Mouse (Mus musculus): ENCODE measurements around the gene Tent4b.

Gene Tent4b

DNA sequence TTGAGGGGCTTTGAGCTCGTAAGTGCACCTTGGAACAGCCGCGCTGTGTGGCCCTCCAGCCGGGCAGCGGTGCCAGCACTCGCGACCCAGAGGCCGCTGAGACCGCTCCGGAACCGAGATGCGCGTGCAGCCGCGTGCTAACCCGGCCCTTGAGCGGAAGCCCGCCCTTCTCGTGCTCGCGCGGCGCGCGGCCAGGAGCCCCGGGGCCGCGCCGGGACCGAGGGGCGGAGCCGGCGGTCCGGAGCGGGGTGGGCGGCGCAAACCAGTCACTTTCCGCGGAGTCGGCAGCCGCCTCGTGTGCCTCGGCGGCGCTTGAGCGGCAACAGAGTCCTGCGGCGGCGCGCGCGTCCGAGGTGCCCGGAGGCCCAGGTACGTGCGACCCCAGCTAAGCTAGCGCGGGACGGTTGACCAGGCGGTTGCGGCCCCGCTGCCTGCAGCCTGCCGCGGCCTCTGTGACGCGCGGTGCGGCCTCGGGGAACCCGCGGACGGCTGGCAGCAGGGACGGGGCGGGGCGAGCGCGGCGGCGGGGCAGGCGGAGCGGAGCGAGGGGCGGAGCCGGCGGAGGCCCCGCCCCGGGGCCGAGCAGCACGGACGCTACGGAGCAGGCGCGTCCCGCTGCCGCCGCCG, at the start of gene Tent4b:
Gene Tent4b (plus strand): TSS at position 269 of the 627 bp plus-strand sequence.
- DNase-seq (ENCODE audit: low spot score), result peak; percentile 93

DNA sequence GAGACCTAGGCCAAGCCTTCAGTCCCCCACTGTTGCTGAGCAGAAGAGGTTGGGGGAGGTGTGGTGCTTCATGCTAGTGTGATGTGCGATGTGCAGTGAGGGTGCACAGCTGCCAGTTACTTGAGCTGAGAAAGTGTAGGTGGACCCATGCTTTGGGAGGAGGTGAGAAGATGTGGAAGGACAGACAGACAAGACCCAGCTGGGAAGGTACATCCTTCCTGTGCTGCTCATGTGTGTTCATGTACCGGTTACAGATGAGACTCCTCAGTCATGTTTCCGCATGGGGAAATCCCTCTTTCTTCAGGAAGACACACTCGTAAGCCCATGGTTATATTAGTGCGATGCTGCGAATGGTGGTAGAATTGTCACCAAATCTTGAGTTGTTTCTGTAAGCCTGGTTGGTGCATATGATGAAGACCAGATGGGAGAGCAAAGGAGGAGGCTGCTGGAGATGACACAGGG, 48.1 kb upstream of the Tent4b start:
- no peak for DNase-seq (ENCODE audit: low spot score)

DNA sequence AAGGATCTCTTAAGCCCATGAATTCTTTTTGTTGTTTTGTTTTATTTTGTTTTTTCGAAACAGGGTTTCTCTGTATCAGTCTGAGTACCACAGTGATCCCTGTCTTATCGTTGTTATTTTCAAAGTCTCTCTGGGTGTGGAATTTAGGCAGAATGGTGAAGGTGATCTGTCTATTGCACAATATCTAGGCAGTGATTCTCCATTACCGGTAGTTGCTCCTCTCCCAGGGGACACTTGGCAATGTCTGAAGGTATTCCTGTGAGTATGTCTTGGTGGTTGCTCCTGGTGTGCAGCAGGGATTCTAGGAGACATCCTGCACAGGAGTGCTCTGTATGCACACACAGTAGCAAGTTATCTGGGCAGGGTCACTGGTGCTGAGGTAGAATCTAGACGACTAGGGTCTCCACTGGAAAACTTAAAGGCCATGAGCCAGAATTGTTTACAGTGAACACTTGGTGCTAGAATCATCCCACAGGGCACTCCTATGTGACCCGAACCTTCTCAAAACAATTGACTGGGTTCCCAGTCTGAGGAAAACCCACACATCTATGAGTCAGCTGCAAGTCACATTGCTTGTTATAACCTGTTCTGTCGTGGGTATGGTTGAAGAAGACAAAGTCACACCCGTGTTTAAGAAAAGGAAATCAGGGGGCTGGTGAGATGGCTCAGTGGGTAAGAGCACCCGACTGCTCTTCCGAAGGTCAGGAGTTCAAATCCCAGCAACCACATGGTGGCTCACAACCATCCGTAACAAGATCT, 38.6 kb upstream of the Tent4b start:
- DNase-seq (ENCODE audit: low spot score), result no peak

GRCm38 (mm10) chr8:88161439-88161838, 37.6 kb upstream of the Tent4b start:
- DNase-seq (ENCODE audit: low spot score), result peak; percentile 80

DNA sequence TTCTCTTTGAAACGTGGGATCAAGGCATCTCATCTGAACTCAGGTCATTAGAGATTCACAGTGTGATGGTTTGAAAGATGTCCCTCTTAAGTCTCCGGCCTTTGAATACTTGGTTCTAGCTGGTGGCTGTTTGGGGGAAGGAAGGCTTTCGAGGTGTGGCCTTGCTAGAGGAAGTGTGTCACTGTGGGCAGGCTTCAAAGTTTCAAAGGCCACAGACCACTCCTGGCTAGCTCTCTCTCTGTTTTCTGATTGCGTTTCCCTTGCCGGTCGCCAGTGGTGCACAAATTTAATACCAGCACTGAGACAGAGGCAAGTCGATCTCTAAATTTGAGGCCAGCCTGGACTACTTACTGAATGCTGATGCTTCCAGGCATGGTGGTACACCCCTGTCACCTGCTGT, 23.7 kb upstream of the Tent4b start:
- no peak for DNase-seq (ENCODE audit: low spot score)

DNA sequence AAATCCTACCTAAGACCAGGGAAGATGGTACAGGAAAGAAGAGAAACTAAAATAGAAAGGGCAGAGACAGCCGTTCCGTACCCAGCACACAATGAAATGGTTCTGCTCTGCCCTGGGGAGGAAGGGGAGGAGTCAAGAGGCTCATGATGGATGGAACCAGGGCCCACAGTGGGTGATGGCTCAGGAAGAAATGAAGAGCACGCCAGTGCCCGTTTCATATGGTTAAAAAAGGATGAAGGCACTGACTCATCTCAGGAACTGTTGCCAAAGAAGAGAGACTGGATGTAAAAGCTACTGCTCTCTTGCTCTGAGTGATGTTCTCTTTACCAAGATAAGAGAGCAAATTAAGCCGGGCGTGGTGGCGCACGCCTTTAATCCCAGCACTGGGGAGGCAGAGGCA, 21.7 kb upstream of the Tent4b start:
- no peak for DNase-seq (ENCODE audit: low spot score)

GRCm38 (mm10) chr8:88183121-88183520, 15.9 kb upstream of the Tent4b start:
- DNase-seq (ENCODE audit: low spot score), result no peak

- DNase-seq (ENCODE audit: low spot score), result no peak
Observed at GRCm38 (mm10) chr8:88184914-88185313, 14.1 kb upstream of the Tent4b start.

GRCm38 (mm10) chr8:88185716-88186115, 13.3 kb upstream of the Tent4b start:
- DNase-seq (ENCODE audit: low spot score), result no peak

DNA sequence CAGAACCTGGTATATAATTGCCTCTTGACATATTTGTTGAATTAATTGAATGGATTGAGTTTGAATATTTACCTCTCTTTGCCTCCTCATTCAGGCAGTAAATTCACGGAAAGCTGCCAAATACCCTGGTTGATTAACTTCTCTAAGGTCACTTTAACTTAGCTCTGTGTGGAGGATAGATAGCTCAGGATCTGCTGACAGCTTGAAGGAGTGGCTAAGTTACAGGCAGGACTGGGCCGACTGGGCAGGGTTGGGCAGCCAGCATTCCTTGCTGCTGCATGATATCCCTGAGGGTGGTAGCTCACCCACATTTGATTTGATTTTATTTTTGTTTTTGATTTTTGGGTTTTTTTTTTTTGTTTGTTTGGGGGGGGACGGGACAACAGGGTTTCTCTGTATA, 1.7 kb upstream of the Tent4b start:
- no peak for DNase-seq (ENCODE audit: low spot score)

GRCm38 (mm10) chr8:88198551-88198944, 465 bp upstream of the Tent4b start:
- no peak for DNase-seq (ENCODE audit: low spot score)

DNA sequence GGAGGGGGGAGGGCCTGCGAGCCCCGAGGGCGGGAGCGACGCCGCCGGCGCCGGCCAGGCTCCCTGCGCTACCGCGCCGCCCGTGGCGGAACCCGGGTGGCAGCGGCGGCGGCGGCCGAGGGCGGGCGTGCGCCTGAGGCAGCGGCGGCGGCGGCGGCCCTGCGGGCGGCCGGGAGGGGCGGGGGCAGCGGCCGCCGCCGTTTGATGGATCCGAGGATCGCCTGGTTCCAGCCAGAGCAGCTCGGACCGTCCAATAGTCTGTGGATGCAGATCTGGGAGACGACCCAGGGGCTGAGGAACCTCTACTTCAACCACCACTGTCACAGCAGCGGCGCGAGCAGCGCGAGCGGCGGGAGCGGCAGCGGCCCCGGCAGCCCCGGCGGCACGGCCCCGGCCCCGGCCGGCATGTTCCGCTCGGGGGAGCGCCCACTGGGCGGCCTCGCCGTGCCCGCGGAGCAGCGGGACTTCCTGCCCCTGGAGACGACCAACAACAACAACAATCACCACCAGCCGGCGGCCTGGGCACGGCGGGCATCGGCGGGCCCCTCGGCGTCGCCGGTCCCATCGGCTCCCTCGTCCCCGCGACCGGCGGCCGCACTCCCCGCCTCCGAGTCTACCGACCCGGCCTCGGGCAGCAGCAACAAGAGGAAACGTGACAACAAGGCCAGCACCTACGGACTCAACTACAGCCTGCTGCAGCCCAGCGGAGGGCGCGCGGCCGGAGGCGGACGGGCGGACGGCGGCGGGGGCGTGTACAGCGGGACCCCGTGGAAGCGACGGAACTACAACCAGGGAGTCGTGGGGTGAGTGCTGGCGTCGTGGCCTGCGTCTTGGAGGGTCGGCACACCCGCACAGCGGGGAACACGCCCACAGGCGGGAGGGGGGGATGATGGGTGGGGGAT, 938 bp downstream of the Tent4b start:
- peak; percentile 34 for DNase-seq (ENCODE audit: low spot score)

DNA sequence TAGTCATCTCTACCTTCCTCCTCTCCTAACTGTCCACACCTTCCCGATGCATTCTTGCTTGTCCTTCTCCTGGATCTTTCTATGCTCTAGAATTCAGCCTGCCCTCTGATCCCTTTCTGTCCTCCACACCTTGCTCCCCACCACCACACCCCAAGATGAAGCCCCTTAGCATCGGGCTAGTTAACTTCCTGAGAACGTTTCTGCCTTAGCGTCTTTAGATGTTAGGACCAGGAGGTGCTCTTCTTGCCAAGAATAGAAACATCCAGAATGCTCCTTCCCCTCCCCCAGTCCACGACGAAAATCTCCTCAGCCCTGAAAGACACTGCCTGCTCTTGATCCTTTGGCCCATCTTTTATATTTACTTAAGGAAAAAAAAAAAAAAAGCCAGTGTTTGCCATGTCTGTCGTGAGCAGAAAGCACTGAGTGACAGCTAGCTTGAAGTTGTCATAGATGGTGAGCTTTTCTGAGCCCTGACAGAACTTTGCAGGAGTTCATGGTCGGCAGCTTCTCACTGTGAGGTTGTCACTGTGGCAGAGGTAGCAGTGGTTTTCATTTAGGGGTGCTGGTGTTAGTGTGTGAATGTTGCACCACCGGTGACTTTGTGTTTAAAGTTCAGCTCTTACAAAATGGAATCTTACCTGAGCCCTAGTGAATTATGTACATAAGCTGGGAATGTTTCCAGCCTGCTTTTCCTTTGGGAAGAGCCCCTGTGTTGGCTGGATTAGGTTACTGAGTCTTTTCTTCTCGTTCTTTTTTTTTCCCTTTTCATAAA, 1.9 kb downstream of the Tent4b start:
- peak; percentile 62 for DNase-seq (ENCODE audit: low spot score)

DNA sequence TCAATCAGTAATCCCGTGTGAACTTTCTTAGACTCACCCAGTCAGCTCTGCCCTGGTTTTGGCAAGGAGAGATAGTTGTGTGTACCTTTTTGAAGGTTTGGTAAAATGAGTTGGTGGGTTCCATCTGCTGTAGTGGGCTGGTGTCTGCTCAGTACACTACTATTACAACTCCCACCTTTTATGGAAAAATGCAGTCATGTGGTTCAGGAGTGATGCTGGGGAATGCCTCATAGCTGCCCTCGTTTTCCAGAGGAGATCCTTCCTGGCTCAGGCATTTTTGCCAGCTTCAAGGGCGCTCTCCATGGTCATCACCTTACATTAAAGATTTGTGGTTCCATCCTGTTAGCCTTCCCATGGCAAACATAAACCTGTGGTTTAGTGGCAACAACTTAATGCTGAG, 2.6 kb downstream of the Tent4b start:
- no peak for DNase-seq (ENCODE audit: low spot score)

DNA sequence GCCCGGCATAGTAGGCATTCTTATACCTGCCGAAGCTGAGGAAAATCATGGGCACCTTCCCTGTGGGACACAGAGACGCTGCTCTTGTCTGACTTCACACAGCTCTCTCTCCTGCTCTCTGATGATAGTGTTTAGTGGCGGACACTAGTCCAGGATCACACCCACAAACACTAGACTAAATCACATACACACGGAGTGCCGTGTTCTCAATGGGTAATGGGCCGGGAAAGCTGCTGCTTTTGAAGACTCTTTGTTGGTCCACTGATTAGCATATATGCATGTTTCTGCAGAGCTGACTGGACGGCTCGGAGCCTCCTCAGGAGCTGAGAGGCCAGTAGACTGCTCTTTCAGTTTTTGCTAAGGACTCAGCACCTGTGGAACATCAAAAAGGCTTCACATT, 7.0 kb downstream of the Tent4b start:
- no peak for DNase-seq (ENCODE audit: low spot score)

- peak; percentile 53 for DNase-seq (ENCODE audit: low spot score)
Observed at GRCm38 (mm10) chr8:88207121-88207821, 8.3 kb downstream of the Tent4b start.

GRCm38 (mm10) chr8:88209930-88210827, 11.2 kb downstream of the Tent4b start:
- peak; percentile 36 for DNase-seq (ENCODE audit: low spot score)

DNA sequence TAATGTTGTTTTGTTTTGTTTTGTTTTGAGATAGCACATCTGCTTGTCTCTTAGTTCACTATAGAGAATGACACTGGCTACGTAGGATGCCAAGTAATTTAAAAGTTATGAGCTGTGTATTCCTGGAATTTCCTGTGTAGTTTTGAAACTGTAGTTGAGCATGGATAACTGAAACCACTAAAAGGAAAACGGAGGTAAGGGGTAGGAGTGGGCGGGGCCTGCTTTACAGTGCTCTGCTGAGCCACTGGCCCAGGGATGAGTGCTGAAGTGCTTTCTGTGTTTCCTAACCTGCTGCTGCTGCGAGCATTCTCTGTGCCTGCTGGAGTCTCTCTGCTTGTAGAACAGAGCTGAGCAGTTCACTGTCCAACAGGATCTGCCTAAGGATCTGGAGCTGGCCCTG, 22.3 kb downstream of the Tent4b start:
- DNase-seq (ENCODE audit: low spot score), result no peak

DNA sequence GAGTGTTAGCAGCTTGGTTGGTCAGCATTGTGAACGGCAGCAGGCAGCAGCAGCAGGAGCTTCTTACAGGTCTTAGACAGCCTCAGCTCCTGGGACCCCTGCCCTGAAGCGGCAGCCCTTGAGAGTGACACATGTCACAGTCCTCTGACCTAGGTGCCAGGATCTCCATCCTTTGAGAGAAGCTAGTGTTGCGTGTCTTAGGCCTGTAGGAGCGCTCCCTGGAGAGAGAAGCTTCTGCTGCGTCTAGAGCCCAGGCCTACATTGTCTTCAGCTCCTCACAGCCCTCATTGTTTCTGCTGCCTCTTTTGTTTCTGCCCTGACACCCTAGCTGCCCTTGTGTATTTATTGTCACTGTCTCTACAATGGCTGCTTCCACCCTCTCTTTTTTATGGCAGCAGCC, 26.3 kb downstream of the Tent4b start:
- no peak for DNase-seq (ENCODE audit: low spot score)

GRCm38 (mm10) chr8:88227851-88228250, 28.8 kb downstream of the Tent4b start:
- DNase-seq (ENCODE audit: low spot score), result no peak

Measured in adipocyte (in vitro differentiated cells).